ENCODE assay signal across 19 mouse cellular contexts in genomic region chr14:26783731-26784130, GRCm38 (mm10).
DNase-seq lines count a peak whose midpoint lies in the region; ATAC-seq lines count a peak whose summit lies in the region.
"Had no signal": no experiment of that assay in that cellular context is flagged by ENCODE, and none has a peak within 500 bp of the region (broad histone marks: within the 10 kb centered on the region; RNA-seq: fewer than 3 reads in every experiment).

No protein-coding gene starts in this region.

- peak; percentile 51 for DNase-seq in A20 (ENCODE audit: low read depth, low spot score)
- DNase-seq in MEL-GATA-1-ER (ENCODE audit: extremely low read depth, low read depth): peak; percentile 65
- no peak for DNase-seq in MN1 (ENCODE audit: low spot score)
- DNase-seq in Muller cell, postnatal 12 days (ENCODE audit: inconsistent ontology term): no peak
- no peak for DNase-seq in cerebellum, adult 9-11 months
- DNase-seq in adrenal gland, postnatal 25 days: no peak
- DNase-seq: adrenal gland, adult 2 months; adrenal gland, postnatal 10 days; adrenal gland, postnatal 36 days; cerebellum, adult 11-12 months; cerebellum, adult 2 months; cerebellum, adult 9-10 months; cerebellum, postnatal 14 days; cerebellum, postnatal 36 days; forebrain, postnatal 0 days had no signal

- ATAC-seq in granulocyte monocyte progenitor cell, adult 5-6 weeks (replicated peaks; ENCODE audit: poor library complexity, severe bottlenecking): peak; percentile 58
- ATAC-seq in megakaryocyte progenitor cell, adult 5-6 weeks (replicated peaks; ENCODE audit: poor library complexity): peak; percentile 37
- ATAC-seq: forebrain, embryonic 13.5 days; forebrain, embryonic 15.5 days; forebrain, postnatal 0 days had no signal

Comparison
In these comparisons a context has a peak if more than half of its experiments do, and no peak if none do; other contexts are left out.
1. DNase-seq: peak in A20 (single experiment) and MEL-GATA-1-ER (single experiment); none in MN1 (single experiment), Muller cell, postnatal 12 days (single experiment), cerebellum, adult 9-11 months (single experiment) and adrenal gland, postnatal 25 days (single experiment).